Mouse (Mus musculus) myocyte (in vitro differentiated cells): ENCODE results near the gene Card11. TPM values are rescaled to one million over a fixed set of nuclear protein-coding genes. Genes with fewer than 3 reads are reported as not detected.

ENCODE experiments used
- H3K27me3 ChIP-seq: one replicate; pipeline ENCODE4 v1.6.1; 2011; ENCODE audit not compliant: control insufficient read depth, insufficient read depth, insufficient read length
- H3K36me3 ChIP-seq: one replicate; pipeline ENCODE4 v1.6.1; 2011; ENCODE audit not compliant: control insufficient read depth, insufficient read depth
- H3K4me2 ChIP-seq: one replicate; pipeline ENCODE4 v1.6.1; 2011; ENCODE audit warnings: low read depth, control low read depth
- H3K4me3 ChIP-seq: one replicate; pipeline ENCODE4 v1.5.1; 2011; ENCODE audit warnings: mild to moderate bottlenecking, control low read depth, moderate library complexity
- H3K79me2 ChIP-seq: one replicate; pipeline ENCODE4 v1.6.1; 2011; ENCODE audit not compliant: control insufficient read depth, insufficient read depth
- H3ac ChIP-seq: one replicate; pipeline ENCODE4 v1.6.1; 2011; ENCODE audit not compliant: control insufficient read depth, insufficient read length
- CEBPB ChIP-seq: IDR thresholded peaks from 2 replicates; pipeline ENCODE4 v1.6.1; 2011; ENCODE audit warnings: mild to moderate bottlenecking, moderate library complexity; ENCODE audit not compliant: poor library complexity, insufficient read depth, severe bottlenecking
- E2F4 ChIP-seq: IDR thresholded peaks from one replicate; pipeline ENCODE4 v1.6.1; 2011; ENCODE audit warnings: mild to moderate bottlenecking, control low read depth, moderate library complexity; ENCODE audit not compliant: insufficient read depth
- MAX ChIP-seq: IDR thresholded peaks from one replicate; pipeline ENCODE4 v1.6.1; 2011; ENCODE audit warnings: low read depth, mild to moderate bottlenecking, control low read depth
- MYOD1 ChIP-seq, 3 experiments: IDR thresholded peaks; one replicate each; pipeline ENCODE4 v1.6.1; 2011; ENCODE audit warnings: control low read depth in 2 of 3, low read depth in 2 of 3, mild to moderate bottlenecking in 2 of 3, moderate library complexity in 1 of 3; ENCODE audit not compliant: insufficient read length in 2 of 3, control insufficient read depth in 1 of 3
- MYOG ChIP-seq, 3 experiments: IDR thresholded peaks; one replicate each; pipeline ENCODE4 v1.6.1; 2011; ENCODE audit warnings: control low read depth in 2 of 3, low read depth in 2 of 3, mild to moderate bottlenecking in 2 of 3; ENCODE audit not compliant: insufficient read length in 2 of 3, control insufficient read depth in 1 of 3, insufficient read depth in 1 of 3
- POLR2A ChIP-seq: IDR thresholded peaks from one replicate; pipeline ENCODE4 v1.6.1; 2011; ENCODE audit warnings: low read depth, mild to moderate bottlenecking, control low read depth, moderate library complexity; ENCODE audit not compliant: insufficient read length
- POLR2AphosphoS2 ChIP-seq: IDR thresholded peaks from one replicate; pipeline ENCODE4 v1.6.1; 2011; ENCODE audit warnings: low read depth, control low read depth; ENCODE audit not compliant: insufficient read length
- REST ChIP-seq: IDR thresholded peaks from one replicate; pipeline ENCODE4 v1.6.1; 2011; ENCODE audit warnings: mild to moderate bottlenecking, control low read depth, moderate library complexity; ENCODE audit not compliant: insufficient read depth, insufficient read length
- SRF ChIP-seq: IDR thresholded peaks from one replicate; pipeline ENCODE4 v1.6.1; 2011; ENCODE audit warnings: low read depth; ENCODE audit not compliant: control insufficient read depth, insufficient read length
- TCF12 ChIP-seq: IDR thresholded peaks from one replicate; pipeline ENCODE4 v1.6.1; 2011; ENCODE audit warnings: mild to moderate bottlenecking, control low read depth; ENCODE audit not compliant: poor library complexity, insufficient read depth, severe bottlenecking
- TCF3 ChIP-seq: IDR thresholded peaks from one replicate; pipeline ENCODE4 v1.6.1; 2011; ENCODE audit warnings: low read depth, control low read depth; ENCODE audit not compliant: insufficient read length
- USF1 ChIP-seq: IDR thresholded peaks from one replicate; pipeline ENCODE4 v1.6.1; 2011; ENCODE audit warnings: low read depth, mild to moderate bottlenecking, control low read depth, moderate library complexity
- polyA plus RNA-seq: library from polyadenylated mRNA; unstranded; fragments of >200 nt; fragmentation: generic; extraction: Trizol; gene quantifications from one replicate; pipeline ENCODE4 v1.2.1, GENCODE M21; 2012; ENCODE audit warnings: missing spikeins

The Card11 gene
- polyA plus RNA-seq, 1 experiment = 0.04 TPM

- Histone ChIP-seq H3K4me2 (no peak overlapping the region), H3K27me3 (no peaks in the 10 kb centered on the region), H3K4me3 (no peak overlapping the region), H3ac (no peak overlapping the region), H3K36me3 (no peaks in the 10 kb centered on the region), H3K79me2 (peaks cover 79% of the 10 kb centered on the region)
- TF ChIP-seq SRF (no peak), CEBPB (no peak), E2F4 (no peak), TCF12 (no peak), USF1 (no peak), POLR2AphosphoS2 (no peak), MYOG (IDR thresholded peaks at IDR 0.05; ENCODE audit: control insufficient read depth in 1 of 3, insufficient read depth in 1 of 3, insufficient read length in 2 of 3, low read depth in 2 of 3) (no peak), MAX (no peak), REST (no peak), MYOD1 (IDR thresholded peaks at IDR 0.05; ENCODE audit: control insufficient read depth in 1 of 3, insufficient read length in 2 of 3, low read depth in 2 of 3) (no peak), TCF3 (no peak), POLR2A (no peak)
Observed at GRCm38 (mm10) chr5:140826796-140827195, 173.6 kb downstream of the Card11 start.

- Histone ChIP-seq H3K79me2 (peaks cover 86% of the 10 kb centered on the region), H3K4me2 (no peak overlapping the region), H3K36me3 (no peaks in the 10 kb centered on the region), H3K27me3 (no peaks in the 10 kb centered on the region), H3ac (no peak overlapping the region), H3K4me3 (no peak overlapping the region)
- TF ChIP-seq SRF = no peak
- no peak for TF ChIP-seq MYOD1 (IDR thresholded peaks at IDR 0.05; ENCODE audit: control insufficient read depth in 1 of 3, insufficient read length in 2 of 3, low read depth in 2 of 3)
- TF ChIP-seq REST = no peak
- TF ChIP-seq TCF12 = no peak
- TF ChIP-seq E2F4 = no peak
- no peak for TF ChIP-seq TCF3
- no peak for TF ChIP-seq CEBPB
- no peak for TF ChIP-seq POLR2A
- TF ChIP-seq USF1 = no peak
- TF ChIP-seq MYOG (IDR thresholded peaks at IDR 0.05; ENCODE audit: control insufficient read depth in 1 of 3, insufficient read depth in 1 of 3, insufficient read length in 2 of 3, low read depth in 2 of 3) = no peak
- no peak for TF ChIP-seq MAX
- no peak for TF ChIP-seq POLR2AphosphoS2
Observed at GRCm38 (mm10) chr5:140826118-140826517, 174.3 kb downstream of the Card11 start.

DNA sequence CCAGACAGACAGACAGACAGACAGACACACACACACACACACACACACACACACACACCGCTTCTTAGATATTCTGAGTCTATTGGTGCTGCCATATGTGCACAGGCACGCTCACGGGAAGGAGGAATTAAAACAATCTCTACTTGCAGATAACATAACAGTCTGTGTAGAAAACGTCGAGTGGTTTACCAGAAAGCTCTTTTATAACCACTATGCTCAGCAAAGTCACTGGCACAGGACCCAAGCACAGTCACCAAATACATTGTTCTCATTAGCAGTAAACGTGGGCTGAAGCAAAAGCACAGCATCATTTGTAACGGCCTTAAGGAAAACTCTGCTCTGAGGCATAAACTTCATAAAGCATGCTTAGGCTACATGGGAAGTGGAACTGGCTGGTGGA is 176.3 kb downstream of the Card11 start:
- no peak for TF ChIP-seq REST
- TF ChIP-seq TCF12 = no peak
- no peak for TF ChIP-seq MYOD1 (IDR thresholded peaks at IDR 0.05; ENCODE audit: control insufficient read depth in 1 of 3, insufficient read length in 2 of 3, low read depth in 2 of 3)
- TF ChIP-seq USF1 = no peak
- no peak for TF ChIP-seq E2F4
- no peak for TF ChIP-seq MAX
- TF ChIP-seq POLR2A = no peak
- no peak for TF ChIP-seq SRF
- no peak for TF ChIP-seq POLR2AphosphoS2
- no peak for TF ChIP-seq TCF3
- no peak for TF ChIP-seq MYOG (IDR thresholded peaks at IDR 0.05; ENCODE audit: control insufficient read depth in 1 of 3, insufficient read depth in 1 of 3, insufficient read length in 2 of 3, low read depth in 2 of 3)
- TF ChIP-seq CEBPB = no peak
- no peaks in the 10 kb centered on the region for H3K27me3 ChIP-seq
- no peak overlapping the region for H3K4me3 ChIP-seq
- no peak overlapping the region for H3K4me2 ChIP-seq
- H3K36me3 ChIP-seq = no peaks in the 10 kb centered on the region
- peaks cover 98% of the 10 kb centered on the region for H3K79me2 ChIP-seq
- H3ac ChIP-seq = no peak overlapping the region

GRCm38 (mm10) chr5:140823386-140823785 is 177.0 kb downstream of the Card11 start:
- Histone ChIP-seq H3K79me2 (peaks cover 97% of the 10 kb centered on the region), H3K4me3 (no peak overlapping the region), H3K27me3 (no peaks in the 10 kb centered on the region), H3K4me2 (no peak overlapping the region), H3K36me3 (no peaks in the 10 kb centered on the region), H3ac (no peak overlapping the region)
- TF ChIP-seq POLR2AphosphoS2 (no peak), POLR2A (no peak), E2F4 (no peak), MAX (no peak), MYOD1 (IDR thresholded peaks at IDR 0.05; ENCODE audit: control insufficient read depth in 1 of 3, insufficient read length in 2 of 3, low read depth in 2 of 3) (no peak), SRF (no peak), TCF3 (no peak), CEBPB (no peak), TCF12 (no peak), REST (no peak), USF1 (no peak), MYOG (IDR thresholded peaks at IDR 0.05; ENCODE audit: control insufficient read depth in 1 of 3, insufficient read depth in 1 of 3, insufficient read length in 2 of 3, low read depth in 2 of 3) (no peak)

Other genes starting within 250 kb of the Card11 start
- gene Gna12, start 170.2 kb downstream of the Card11 start, polyA plus RNA-seq = 48.8 TPM
- gene Sdk1, start 240.9 kb upstream of the Card11 start, polyA plus RNA-seq = 1.6 TPM